ENCODE assay signal across 9 mouse cellular contexts in the genomic region with DNA sequence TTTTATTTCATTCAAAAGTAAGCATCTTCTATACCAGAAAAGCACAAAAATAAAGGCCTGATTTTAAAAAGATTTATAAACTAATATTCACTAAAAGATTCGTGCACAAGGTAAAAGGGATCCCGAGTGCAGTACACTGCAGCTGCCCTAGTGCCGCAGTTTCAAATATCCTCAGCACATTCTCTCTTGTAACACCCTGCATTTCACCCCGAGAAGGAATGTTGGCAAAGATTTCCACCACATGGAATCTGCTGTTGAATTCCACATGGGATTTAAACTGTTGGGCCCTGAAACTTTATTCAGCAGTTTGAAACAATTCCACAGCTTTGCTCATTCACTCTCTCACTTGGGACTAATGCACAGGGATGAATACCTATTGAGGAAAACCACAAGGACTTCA. TPM values are rescaled to one million over a fixed set of nuclear protein-coding genes. Genes with fewer than 3 reads are reported as not detected.
A peak's percentile ranks its signal among the peaks of the same experiment; 100 is the strongest.
DNase-seq lines count a peak whose midpoint lies in the region; ATAC-seq and TF ChIP-seq lines count a peak whose summit lies in the region.
"Had no signal": no experiment of that assay in that cellular context is flagged by ENCODE, and none has a peak within 500 bp of the region (broad histone marks: within the 10 kb centered on the region; RNA-seq: fewer than 3 reads in every experiment).

A gene (plus strand): TSS at position 333 of the 400 bp plus-strand sequence.

- no peak for ATAC-seq in frontal cortex, adult (ENCODE audit: low TSS enrichment)
- ATAC-seq in lung, embryonic 14.5 days (ENCODE audit: insufficient read depth), result peak; percentile 89
- no peak for ATAC-seq in forebrain, embryonic 16.5 days

- DNase-seq in frontal cortex, adult 2 months (ENCODE audit: extremely low spot score in 1 of 2, low spot score in 1 of 2), result no peak
- peak; percentile 5 for DNase-seq in embryo, embryonic 11.5 days (ENCODE audit: low read depth, low spot score)
- peak; percentile 77 to 79 for DNase-seq in heart, postnatal 10 days
- DNase-seq in lung, embryonic 14.5 days, result peak; percentile 91
- no peak for DNase-seq in right cerebral cortex, postnatal 10 days (ENCODE audit: low spot score in 2 of 2)
- DNase-seq in cerebellum, adult 2 months, result no peak

- H3K4me3 ChIP-seq in lung, embryonic 14.5 days (ENCODE audit: low read depth, low read length), result peak within 1 kb of the TSS; percentile 28
- H3K4me3 ChIP-seq in forebrain, embryonic 16.5 days (replicated peaks; ENCODE audit: low read length), result no peak within 1 kb of the TSS
- H3K4me3 ChIP-seq in cerebellum, adult 2 months (replicated peaks; ENCODE audit: insufficient read depth, low read depth, low read length), result no peak within 1 kb of the TSS
- H3K4me3 ChIP-seq: hindbrain, embryonic 15.5 days had no signal

- H3K27ac ChIP-seq in lung, embryonic 14.5 days (ENCODE audit: low read depth), result peak within 1 kb of the TSS; percentile 65; the same call in 1 of the 2 replicates
- no peak within 1 kb of the TSS for H3K27ac ChIP-seq in forebrain, embryonic 16.5 days (ENCODE audit: low read length)
- H3K27ac ChIP-seq in cerebellum, adult 2 months (ENCODE audit: insufficient read depth, low read length), result no peak within 1 kb of the TSS
- H3K27ac ChIP-seq: hindbrain, embryonic 15.5 days had no signal

- no peaks in the 10 kb centered on the region for H3K4me1 ChIP-seq in lung, embryonic 14.5 days (ENCODE audit: insufficient read depth)
- no peaks in the 10 kb centered on the region for H3K4me1 ChIP-seq in forebrain, embryonic 16.5 days (replicated peaks; ENCODE audit: control insufficient read depth, insufficient read depth, low read length)
- H3K4me1 ChIP-seq in cerebellum, adult 2 months (ENCODE audit: control insufficient read depth, insufficient read depth, low read length), result no peaks in the 10 kb centered on the region
- H3K4me1 ChIP-seq: hindbrain, embryonic 15.5 days had no signal

- intact Hi-C loops in heart, postnatal 10 days (cut with DNase I), result no loop called here

- H3K9ac ChIP-seq in lung, embryonic 14.5 days, result no peak within 1 kb of the TSS
- no peak within 1 kb of the TSS for H3K9ac ChIP-seq in forebrain, embryonic 16.5 days (replicated peaks; ENCODE audit: low read depth, low read length)
- H3K9ac ChIP-seq: hindbrain, embryonic 15.5 days had no signal

- WGBS in lung, embryonic 14.5 days, result 43% methylated on average over 4 of the region's 4 CpGs
- WGBS in forebrain, embryonic 16.5 days, result 35% methylated on average over 4 of the region's 4 CpGs
- WGBS in cerebellum, adult 2 months, result 53% methylated on average over 4 of the region's 4 CpGs

- no peak for TF ChIP-seq CTCF in lung, embryonic 14.5 days (IDR thresholded peaks at IDR 0.05; ENCODE audit: low read depth)
- no peak for TF ChIP-seq CTCF in cerebellum, adult 2 months (IDR thresholded peaks at IDR 0.05; ENCODE audit: borderline replicate concordance, insufficient read depth, low read depth, low read length)

- no peaks in the 10 kb centered on the region for H3K36me3 ChIP-seq in lung, embryonic 14.5 days (ENCODE audit: insufficient read depth)
- no peaks in the 10 kb centered on the region for H3K36me3 ChIP-seq in forebrain, embryonic 16.5 days (ENCODE audit: control insufficient read depth, insufficient read depth)
- H3K36me3 ChIP-seq: hindbrain, embryonic 15.5 days had no signal

- no peaks in the 10 kb centered on the region for H3K27me3 ChIP-seq in lung, embryonic 14.5 days (ENCODE audit: insufficient read depth, low read length)
- H3K27me3 ChIP-seq in forebrain, embryonic 16.5 days (replicated peaks; ENCODE audit: control insufficient read depth, insufficient read depth, low read length), result no peaks in the 10 kb centered on the region
- H3K27me3 ChIP-seq in cerebellum, adult 2 months (ENCODE audit: control insufficient read depth, insufficient read depth, low read length), result no peaks in the 10 kb centered on the region
- H3K27me3 ChIP-seq: hindbrain, embryonic 15.5 days had no signal

- H3K9me3 ChIP-seq in lung, embryonic 14.5 days (ENCODE audit: low read depth, low read length), result no peaks in the 10 kb centered on the region
- H3K9me3 ChIP-seq in forebrain, embryonic 16.5 days (ENCODE audit: control insufficient read depth, low read length), result no peaks in the 10 kb centered on the region
- H3K9me3 ChIP-seq: hindbrain, embryonic 15.5 days had no signal

- TF ChIP-seq POLR2A in cerebellum, adult 2 months (IDR thresholded peaks at IDR 0.05; ENCODE audit: borderline replicate concordance, insufficient read depth, low read length), result no peak

- peak within 1 kb of the TSS; percentile 44 for H3K4me2 ChIP-seq in lung, embryonic 14.5 days
- H3K4me2 ChIP-seq in forebrain, embryonic 16.5 days (ENCODE audit: low read length), result no peak within 1 kb of the TSS
- H3K4me2 ChIP-seq: hindbrain, embryonic 15.5 days had no signal

RNA-seq across cellular contexts. Expression of the gene that starts here (rescaled TPM):
- 5.5 and 10.3 TPM in 2 replicates for polyA plus RNA-seq in frontal cortex, adult 2 months (2012; rRNA removed)
- total RNA-seq in heart, postnatal 10 days (2021), result 10 to 100 TPM; 75.4 to 78.8 TPM
- 69.3 and 75.0 TPM in 2 replicates for polyA plus RNA-seq in lung, embryonic 14.5 days (2014; fragmentation: Nextera tagmentation; extraction: Ambion mirVana)
- polyA plus RNA-seq in forebrain, embryonic 16.5 days (2015; fragmentation: Nextera tagmentation; extraction: Ambion mirVana), result 9.7 and 18.8 TPM in 2 replicates
- 2.2 and 4.6 TPM in 2 replicates for polyA plus RNA-seq in cerebellum, adult 2 months (2012; rRNA removed)

Comparison
In these comparisons a context has a peak if more than half of its experiments do, and no peak if none do; other contexts are left out.
1. DNase-seq: peak in embryo, embryonic 11.5 days (single experiment), heart, postnatal 10 days (2 of 2) and lung, embryonic 14.5 days (single experiment); none in frontal cortex, adult 2 months (0 of 2), right cerebral cortex, postnatal 10 days (0 of 2) and cerebellum, adult 2 months (0 of 2).